Mouse (Mus musculus): ENCODE measurements around the gene Limch1. TPM values are rescaled to one million over a fixed set of nuclear protein-coding genes. Genes with fewer than 3 reads are reported as not detected.

The Limch1 gene
- polyA plus RNA-seq, 1 experiment from 2014 or later, result 37.5 TPM

- Histone ChIP-seq H3K9me3 (ENCODE audit: low read length) (no peaks in the 10 kb centered on the region), H3K4me1 (ENCODE audit: insufficient read depth, low read length) (no peaks in the 10 kb centered on the region), H3K27ac (ENCODE audit: low read length) (no peak overlapping the region), H3K4me2 (replicated peaks; ENCODE audit: low read depth, low read length) (no peak overlapping the region), H3K36me3 (ENCODE audit: insufficient read depth, low read length) (peaks cover 8% of the 10 kb centered on the region; the same call in 1 of the 2 replicates), H3K27me3 (ENCODE audit: insufficient read depth, low read length) (no peaks in the 10 kb centered on the region), H3K9ac (replicated peaks; ENCODE audit: low read length) (no peak overlapping the region), H3K4me3 (ENCODE audit: low read length) (no peak overlapping the region)
- WGBS, result 82% methylated on average over 3 of the region's 3 CpGs
- no peak for ATAC-seq (ENCODE audit: low FRiP score, low TSS enrichment)
These were observed 268.3 kb downstream of the Limch1 start for GRCm38 (mm10) chr5:67013926-67014325.

GRCm38 (mm10) chr5:67016450-67016849 lies 270.8 kb downstream of the Limch1 start:
- H3K9ac ChIP-seq (replicated peaks; ENCODE audit: low read length), result no peak overlapping the region
- H3K4me3 ChIP-seq (ENCODE audit: low read length), result no peak overlapping the region
- WGBS, result 13% methylated on average over 7 of the region's 7 CpGs
- H3K36me3 ChIP-seq (ENCODE audit: insufficient read depth, low read length), result 0 out of 2 replicates have a peak, but pooled peaks cover 2% of the 10 kb centered on the region
- H3K4me1 ChIP-seq (ENCODE audit: insufficient read depth, low read length), result no peaks in the 10 kb centered on the region
- H3K27me3 ChIP-seq (ENCODE audit: insufficient read depth, low read length), result no peaks in the 10 kb centered on the region
- no peak overlapping the region for H3K4me2 ChIP-seq (replicated peaks; ENCODE audit: low read depth, low read length)
- no peaks in the 10 kb centered on the region for H3K9me3 ChIP-seq (ENCODE audit: low read length)
- no peak; the same call in 1 of the 2 replicates for ATAC-seq (ENCODE audit: low FRiP score, low TSS enrichment)
- H3K27ac ChIP-seq (ENCODE audit: low read length), result no peak overlapping the region

GRCm38 (mm10) chr5:67024459-67025050 lies 278.9 kb downstream of the Limch1 start:
- Histone ChIP-seq H3K27ac (ENCODE audit: low read length) (no peak overlapping the region), H3K4me2 (replicated peaks; ENCODE audit: low read depth, low read length) (no peak overlapping the region), H3K36me3 (ENCODE audit: insufficient read depth, low read length) (peaks cover 4% of the 10 kb centered on the region; the same call in 1 of the 2 replicates), H3K9ac (replicated peaks; ENCODE audit: low read length) (no peak overlapping the region), H3K9me3 (ENCODE audit: low read length) (no peaks in the 10 kb centered on the region), H3K4me3 (ENCODE audit: low read length) (no peak overlapping the region), H3K27me3 (ENCODE audit: insufficient read depth, low read length) (no peaks in the 10 kb centered on the region), H3K4me1 (ENCODE audit: insufficient read depth, low read length) (no peaks in the 10 kb centered on the region)
- no peak for ATAC-seq (ENCODE audit: low FRiP score, low TSS enrichment)
- 74% methylated on average over 10 of the region's 10 CpGs for WGBS

GRCm38 (mm10) chr5:67025095-67025494 lies 279.5 kb downstream of the Limch1 start:
- H3K27ac ChIP-seq (ENCODE audit: low read length), result no peak overlapping the region
- ATAC-seq (ENCODE audit: low FRiP score, low TSS enrichment), result no peak
- 80% methylated on average over 8 of the region's 8 CpGs for WGBS

GRCm38 (mm10) chr5:67025581-67025980 lies 280.0 kb downstream of the Limch1 start:
- Histone ChIP-seq H3K27me3 (ENCODE audit: insufficient read depth, low read length) (no peaks in the 10 kb centered on the region), H3K4me1 (ENCODE audit: insufficient read depth, low read length) (no peaks in the 10 kb centered on the region), H3K36me3 (ENCODE audit: insufficient read depth, low read length) (peaks cover 4% of the 10 kb centered on the region; the same call in 1 of the 2 replicates), H3K9ac (replicated peaks; ENCODE audit: low read length) (no peak overlapping the region), H3K4me3 (ENCODE audit: low read length) (no peak overlapping the region), H3K27ac (ENCODE audit: low read length) (no peak overlapping the region), H3K4me2 (replicated peaks; ENCODE audit: low read depth, low read length) (no peak overlapping the region), H3K9me3 (ENCODE audit: low read length) (no peaks in the 10 kb centered on the region)
- no peak for ATAC-seq (ENCODE audit: low FRiP score, low TSS enrichment)
- WGBS, result 88% methylated on average over 8 of the region's 10 CpGs

More at GRCm38 (mm10) chr5:67025095-67025494, 279.5 kb downstream of the Limch1 start:
- H3K27me3 ChIP-seq (ENCODE audit: insufficient read depth, low read length), result no peaks in the 10 kb centered on the region
- H3K4me3 ChIP-seq (ENCODE audit: low read length), result no peak overlapping the region
- H3K9ac ChIP-seq (replicated peaks; ENCODE audit: low read length), result no peak overlapping the region
- H3K4me2 ChIP-seq (replicated peaks; ENCODE audit: low read depth, low read length), result no peak overlapping the region
- peaks cover 4% of the 10 kb centered on the region; the same call in 1 of the 2 replicates for H3K36me3 ChIP-seq (ENCODE audit: insufficient read depth, low read length)
- H3K4me1 ChIP-seq (ENCODE audit: insufficient read depth, low read length), result no peaks in the 10 kb centered on the region
- no peaks in the 10 kb centered on the region for H3K9me3 ChIP-seq (ENCODE audit: low read length)

GRCm38 (mm10) chr5:67028786-67029185 lies 283.2 kb downstream of the Limch1 start:
- no peak overlapping the region for H3K27ac ChIP-seq (ENCODE audit: low read length)
- 85% methylated on average over 16 of the region's 16 CpGs for WGBS
- H3K4me1 ChIP-seq (ENCODE audit: insufficient read depth, low read length), result no peaks in the 10 kb centered on the region
- ATAC-seq (ENCODE audit: low FRiP score, low TSS enrichment), result no peak
- H3K9ac ChIP-seq (replicated peaks; ENCODE audit: low read length), result no peak overlapping the region
- H3K4me2 ChIP-seq (replicated peaks; ENCODE audit: low read depth, low read length), result no peak overlapping the region
- no peaks in the 10 kb centered on the region for H3K36me3 ChIP-seq (ENCODE audit: insufficient read depth, low read length)
- no peaks in the 10 kb centered on the region for H3K27me3 ChIP-seq (ENCODE audit: insufficient read depth, low read length)
- H3K4me3 ChIP-seq (ENCODE audit: low read length), result no peak overlapping the region
- H3K9me3 ChIP-seq (ENCODE audit: low read length), result no peaks in the 10 kb centered on the region

GRCm38 (mm10) chr5:67029946-67030345 lies 284.3 kb downstream of the Limch1 start:
- Histone ChIP-seq H3K36me3 (ENCODE audit: insufficient read depth, low read length) (0 out of 2 replicates have a peak, but pooled peaks cover under 1% of the 10 kb centered on the region), H3K27me3 (ENCODE audit: insufficient read depth, low read length) (no peaks in the 10 kb centered on the region)
- WGBS, result 63% methylated on average over 3 of the region's 3 CpGs

GRCm38 (mm10) chr5:67032601-67033000 lies 287.0 kb downstream of the Limch1 start:
- WGBS, result 84% methylated on average over 7 of the region's 7 CpGs
- Histone ChIP-seq H3K4me2 (replicated peaks; ENCODE audit: low read depth, low read length) (no peak overlapping the region), H3K27me3 (ENCODE audit: insufficient read depth, low read length) (no peaks in the 10 kb centered on the region), H3K9me3 (ENCODE audit: low read length) (no peaks in the 10 kb centered on the region), H3K9ac (replicated peaks; ENCODE audit: low read length) (no peak overlapping the region), H3K36me3 (ENCODE audit: insufficient read depth, low read length) (peaks cover 11% of the 10 kb centered on the region; the same call in 1 of the 2 replicates), H3K4me1 (ENCODE audit: insufficient read depth, low read length) (no peaks in the 10 kb centered on the region), H3K4me3 (ENCODE audit: low read length) (no peak overlapping the region), H3K27ac (ENCODE audit: low read length) (no peak overlapping the region)
- no peak for ATAC-seq (ENCODE audit: low FRiP score, low TSS enrichment)

More at GRCm38 (mm10) chr5:67029946-67030345, 284.3 kb downstream of the Limch1 start:
- no peak for ATAC-seq (ENCODE audit: low FRiP score, low TSS enrichment)
- no peak overlapping the region for H3K4me2 ChIP-seq (replicated peaks; ENCODE audit: low read depth, low read length)
- H3K9me3 ChIP-seq (ENCODE audit: low read length), result no peaks in the 10 kb centered on the region
- H3K4me1 ChIP-seq (ENCODE audit: insufficient read depth, low read length), result no peaks in the 10 kb centered on the region
- H3K4me3 ChIP-seq (ENCODE audit: low read length), result no peak overlapping the region
- no peak overlapping the region for H3K9ac ChIP-seq (replicated peaks; ENCODE audit: low read length)
- no peak overlapping the region for H3K27ac ChIP-seq (ENCODE audit: low read length)

GRCm38 (mm10) chr5:67043932-67044331 lies 298.3 kb downstream of the Limch1 start:
- no peak for ATAC-seq (ENCODE audit: low FRiP score, low TSS enrichment)
- no peaks in the 10 kb centered on the region for H3K4me1 ChIP-seq (ENCODE audit: insufficient read depth, low read length)
- 84% methylated on average over 8 of the region's 9 CpGs for WGBS

GRCm38 (mm10) chr5:67048003-67048402 lies 302.4 kb downstream of the Limch1 start:
- Histone ChIP-seq H3K4me1 (ENCODE audit: insufficient read depth, low read length) (no peaks in the 10 kb centered on the region), H3K27me3 (ENCODE audit: insufficient read depth, low read length) (no peaks in the 10 kb centered on the region), H3K4me2 (replicated peaks; ENCODE audit: low read depth, low read length) (no peak overlapping the region), H3K27ac (ENCODE audit: low read length) (no peak overlapping the region), H3K9me3 (ENCODE audit: low read length) (no peaks in the 10 kb centered on the region), H3K4me3 (ENCODE audit: low read length) (no peak overlapping the region), H3K36me3 (ENCODE audit: insufficient read depth, low read length) (peaks cover 5% of the 10 kb centered on the region), H3K9ac (replicated peaks; ENCODE audit: low read length) (no peak overlapping the region)
- ATAC-seq (ENCODE audit: low FRiP score, low TSS enrichment), result 0 out of 2 replicates have a peak, but pooled peaks have one; percentile 46
- WGBS, result 18% methylated on average over 4 of the region's 4 CpGs

More at GRCm38 (mm10) chr5:67043932-67044331, 298.3 kb downstream of the Limch1 start:
- Histone ChIP-seq H3K27ac (ENCODE audit: low read length) (no peak overlapping the region), H3K9ac (replicated peaks; ENCODE audit: low read length) (no peak overlapping the region), H3K36me3 (ENCODE audit: insufficient read depth, low read length) (peaks cover 5% of the 10 kb centered on the region), H3K4me2 (replicated peaks; ENCODE audit: low read depth, low read length) (no peak overlapping the region), H3K9me3 (ENCODE audit: low read length) (no peaks in the 10 kb centered on the region), H3K4me3 (ENCODE audit: low read length) (no peak overlapping the region), H3K27me3 (ENCODE audit: insufficient read depth, low read length) (no peaks in the 10 kb centered on the region)
